Comparison of ENCODE assay signal across 8 mouse cellular contexts in genomic region chr9:50603189-50603997, GRCm38 (mm10). TPM values are rescaled to one million over a fixed set of nuclear protein-coding genes. Genes with fewer than 3 reads are reported as not detected.
DNase-seq lines count a peak whose midpoint lies in the region; ATAC-seq lines count a peak whose summit lies in the region.

Sdhd (minus strand) TSS chr9:50603812.
Timm8b (plus strand) TSS chr9:50603910.

- H3K9me3 ChIP-seq in hindbrain, embryonic 11.5 days (ENCODE audit: control insufficient read depth, low read length) = no peaks in the 10 kb centered on the region

- H3K27me3 ChIP-seq in hindbrain, embryonic 11.5 days (ENCODE audit: control insufficient read depth, insufficient read depth, low read length) = no peaks in the 10 kb centered on the region

- H3K4me2 ChIP-seq in hindbrain, embryonic 11.5 days (replicated peaks; ENCODE audit: low read depth, low read length) = peak within 1 kb of the TSS; percentile 55

- ATAC-seq in hindbrain, embryonic 11.5 days (ENCODE audit: low FRiP score) = peak; percentile 98

- no peaks in the 10 kb centered on the region for H3K36me3 ChIP-seq in hindbrain, embryonic 11.5 days (ENCODE audit: control insufficient read depth, insufficient read depth, low read length)

- H3K4me1 ChIP-seq in hindbrain, embryonic 11.5 days (replicated peaks; ENCODE audit: control insufficient read depth, insufficient read depth, low read length) = no peaks in the 10 kb centered on the region

- peak within 1 kb of the TSS; percentile 89 for H3K9ac ChIP-seq in hindbrain, embryonic 11.5 days (ENCODE audit: low read depth, low read length)

- WGBS in hindbrain, embryonic 11.5 days = 1% methylated on average over 48 of the region's 48 CpGs

- peak within 1 kb of the TSS; percentile 84 for H3K4me3 ChIP-seq in hindbrain, embryonic 11.5 days (ENCODE audit: low read depth, low read length)

- peak; percentile 94 for DNase-seq in Muller cell, postnatal 12 days (ENCODE audit: inconsistent ontology term)
- DNase-seq in cerebellum, adult 9-11 months = peak; percentile 96
- DNase-seq in frontal cortex, adult 2 months (ENCODE audit: extremely low spot score in 1 of 2, low spot score in 1 of 2) = peak; percentile 94 to 97
- peak; percentile 95 for DNase-seq in hindbrain, embryonic 11.5 days (ENCODE audit: low spot score)
- DNase-seq in layer of hippocampus, postnatal 10 days (ENCODE audit: low spot score in 2 of 2) = peak; percentile 90 to 93
- peak; percentile 96 for DNase-seq in lung, postnatal 10 days
- peak; percentile 90 for DNase-seq in ovary, postnatal 36 days (ENCODE audit: low spot score)
- DNase-seq in thymus, postnatal 25 days = peak; percentile 92

- peak within 1 kb of the TSS; percentile 80 for H3K27ac ChIP-seq in hindbrain, embryonic 11.5 days (ENCODE audit: low read depth, low read length)

RNA-seq across cellular contexts. Expression of gene Sdhd, which starts in this region (rescaled TPM):
- polyA plus RNA-seq in frontal cortex, adult 2 months (2012; rRNA removed) = 150 and 156 TPM in 2 replicates
- polyA plus RNA-seq in hindbrain, embryonic 11.5 days (2014; fragmentation: Nextera tagmentation; extraction: Ambion mirVana) = 254 and 265 TPM in 2 replicates
- total RNA-seq in layer of hippocampus, postnatal 10 days (2021) = 100 to 1,000 TPM; 140 to 155 TPM

RNA-seq across cellular contexts. Expression of gene Timm8b, which starts in this region (rescaled TPM):
- 400 and 414 TPM in 2 replicates for polyA plus RNA-seq in frontal cortex, adult 2 months (2012; rRNA removed)
- 325 TPM in 2 replicates for polyA plus RNA-seq in hindbrain, embryonic 11.5 days (2014; fragmentation: Nextera tagmentation; extraction: Ambion mirVana)
- total RNA-seq in layer of hippocampus, postnatal 10 days (2021) = 100 to 1,000 TPM; 217 to 234 TPM

Comparison
In these comparisons a context has a peak if more than half of its experiments do, and no peak if none do; other contexts are left out.
1. Peak in every context shown above with its lines: DNase-seq, ATAC-seq, H3K4me3 ChIP-seq and H3K27ac ChIP-seq.